Mouse (Mus musculus): ENCODE data around the gene Ncoa4.

- no peak for TF ChIP-seq CTCF (IDR thresholded peaks at IDR 0.05; ENCODE audit: borderline replicate concordance, extremely low read depth, insufficient read depth, insufficient read length)
- TF ChIP-seq POLR2A (IDR thresholded peaks at IDR 0.05; ENCODE audit: borderline replicate concordance, extremely low read depth, insufficient read depth, insufficient read length, poor library complexity, severe bottlenecking) = no peak
These were observed 7.3 kb upstream of the Ncoa4 start for GRCm38 (mm10) chr14:32152243-32152965.
